Mouse (Mus musculus): Measurements from ENCODE around the gene Celf2.

DNA sequence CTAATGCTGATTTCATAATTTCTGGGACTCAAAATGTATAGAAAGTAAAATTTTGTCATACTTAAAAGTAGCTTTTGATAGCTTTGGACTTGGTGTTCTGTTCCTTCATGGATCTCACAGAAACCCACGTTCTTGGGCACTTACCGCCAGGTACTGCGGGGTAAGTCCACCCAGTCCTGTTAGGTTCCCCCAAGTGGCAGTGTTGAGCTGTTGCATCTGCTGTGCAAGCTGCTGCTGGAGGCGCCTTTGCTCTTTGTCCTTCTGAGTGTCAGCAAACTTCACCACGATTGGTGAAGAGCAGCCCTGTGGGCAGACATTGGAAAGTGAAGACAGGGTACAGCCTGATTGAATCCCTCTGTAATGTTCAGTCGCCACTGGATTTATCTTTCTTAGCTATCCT lies 905.5 kb downstream of the Celf2 start:
- TF ChIP-seq POLR2A (IDR thresholded peaks at IDR 0.05; ENCODE audit: low read depth, low read length) (no peak), CTCF (IDR thresholded peaks at IDR 0.05; ENCODE audit: extremely low read depth, insufficient read length, insufficient replicate concordance, low read depth, low read length) (no peak)
